Mouse (Mus musculus) heart, adult 18-20 months (tissue): ENCODE results near the gene Zfp593. TPM values are rescaled to one million over a fixed set of nuclear protein-coding genes. Genes with fewer than 3 reads are reported as not detected.
"Not testable (repeated sequence)": the region's sequence is repeated elsewhere in the genome, so short reads cannot be mapped to it uniquely, and the experiment has no call there.

Source experiments
- DNase-seq, 2 experiments: peaks; one replicate each; pipeline ENCODE4 v3.0.0; 2021 to 2022; ENCODE audit warnings: mixed read lengths in 1 of 2
- long read RNA-seq, 2 experiments: library from polyadenylated mRNA; stranded (forward); transcript quantifications; one replicate each; pipeline ENCODE4 v2.0.0; 2021
- total RNA-seq, 2 experiments: library from RNA; stranded (reverse); gene quantifications; 2 replicates each; pipeline ENCODE4 v1.2.3; 2021

Gene Zfp593
- 1 to 10 TPM; 3.3 to 3.6 TPM for total RNA-seq
- long read RNA-seq, experiment 1, transcript Zfp593-201 (3 exons, 1,994 nt), result major isoform, 6 of 7 reads
- long read RNA-seq, experiment 1, partial matches to known transcripts, result 0 of 7 reads
- long read RNA-seq, experiment 1, other reads (novel, unspliced or antisense), result 1 of 7 reads
- long read RNA-seq, experiment 2, partial matches to known transcripts, result 0 of 3 reads
- long read RNA-seq, experiment 2, other reads (novel, unspliced or antisense), result 0 of 3 reads

DNA sequence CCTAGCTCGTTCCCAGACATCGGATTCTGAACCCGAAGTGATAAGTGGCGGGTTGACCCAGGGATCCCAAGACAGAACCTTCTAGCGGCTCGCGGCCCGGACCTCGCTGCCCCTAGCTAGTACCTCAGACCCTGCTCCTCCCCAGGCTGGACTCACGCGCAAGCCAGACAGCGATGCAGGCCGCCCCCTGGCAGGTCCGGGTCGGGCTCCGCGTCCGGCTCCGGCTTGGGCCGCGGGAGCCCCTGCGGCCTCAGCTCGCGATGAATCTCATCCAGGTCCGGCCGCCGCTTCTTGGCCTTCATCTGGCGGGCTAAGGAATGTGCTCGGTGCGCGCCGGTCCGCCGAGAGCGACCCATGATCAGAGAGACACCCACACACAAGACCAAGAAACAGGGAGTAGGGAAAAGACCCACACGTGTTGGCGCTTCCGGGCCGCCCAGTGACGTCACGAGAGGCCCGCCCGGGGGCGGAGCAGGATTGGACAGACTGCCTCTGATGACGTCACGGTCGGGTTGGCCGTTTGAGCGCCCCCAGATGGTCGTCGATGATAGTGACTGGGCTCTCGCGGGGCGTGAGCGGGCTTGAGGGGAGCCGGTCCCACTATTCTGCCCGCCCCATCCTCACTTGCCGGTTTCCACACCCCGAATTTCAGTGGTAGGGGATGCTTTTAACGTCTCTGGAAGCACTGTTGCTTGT lies at the start of gene Zfp593:
Gene Zfp593, minus strand, starts transcription at position 445 of the 696 bp plus-strand sequence.
- DNase-seq, result peak; percentile 94 to 98

- peak; percentile 59 to 84 for DNase-seq
These were observed 48.3 kb upstream of the Zfp593 start for GRCm38 (mm10) chr4:134293692-134294163.

DNA sequence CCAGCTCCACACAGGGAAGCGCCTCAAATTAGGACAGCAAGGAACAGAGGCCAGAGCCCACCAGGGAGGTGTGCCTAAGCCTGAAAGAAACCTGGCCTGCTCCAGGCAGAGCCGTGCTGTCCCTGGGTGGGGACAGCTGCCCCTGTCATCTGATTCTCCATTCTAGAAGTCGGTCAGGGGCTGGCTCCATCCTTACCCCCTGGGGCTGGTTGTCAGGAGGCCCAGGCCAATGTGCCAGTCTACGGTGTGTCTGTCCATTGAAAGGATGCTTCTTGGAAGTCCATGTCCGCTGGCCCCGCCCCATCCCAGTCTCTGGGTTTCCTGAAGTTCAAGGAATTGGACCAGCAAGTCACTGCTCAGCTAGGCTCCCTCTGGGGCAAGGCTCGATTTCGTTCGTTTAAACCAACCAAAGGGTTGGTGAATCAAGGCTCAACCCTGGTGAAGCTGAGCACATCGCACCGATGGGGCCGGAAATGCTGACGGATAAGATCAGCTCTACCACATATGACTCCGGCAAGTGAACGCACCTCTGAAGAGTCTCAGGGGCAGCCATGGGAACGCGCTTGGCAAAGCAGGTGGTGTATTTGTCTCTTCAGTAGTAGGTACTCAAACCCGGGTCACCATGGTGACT lies 47.8 kb upstream of the Zfp593 start:
- DNase-seq, result no peak

GRCm38 (mm10) chr4:134292067-134292466 lies 46.7 kb upstream of the Zfp593 start:
- DNase-seq, result peak; percentile 65 to 89

GRCm38 (mm10) chr4:134288397-134289256 lies 43.2 kb upstream of the Zfp593 start:
- DNase-seq, result peak in 1 of 2 experiments; percentile 28

GRCm38 (mm10) chr4:134287575-134288025 lies 42.2 kb upstream of the Zfp593 start, which contains the start of gene Pdik1l:
Pdik1l (minus strand) TSS chr4:134287895.
- peak; percentile 76 to 80 for DNase-seq

DNA sequence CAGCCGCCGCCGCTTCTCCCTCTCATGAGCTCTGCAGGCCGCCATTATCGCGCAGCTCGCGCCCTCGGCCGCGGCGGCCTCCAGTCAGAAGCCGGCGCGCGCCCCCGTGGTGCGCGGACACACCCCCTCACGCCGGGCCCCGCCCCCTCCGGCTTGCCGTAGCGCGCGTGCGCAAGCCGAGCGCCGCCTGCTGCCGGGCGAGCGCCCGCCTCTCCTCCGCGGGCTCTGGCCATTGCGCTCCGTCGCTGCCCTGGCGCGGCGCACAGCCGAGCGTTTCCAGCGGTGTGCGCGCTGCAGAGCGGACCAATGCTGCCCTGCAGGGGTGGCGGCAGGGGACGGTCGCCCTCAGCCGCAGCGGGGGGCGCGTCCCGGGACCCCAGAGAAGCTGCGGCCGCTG lies 41.8 kb upstream of the Zfp593 start:
- peak; percentile 96 to 98 for DNase-seq

DNA sequence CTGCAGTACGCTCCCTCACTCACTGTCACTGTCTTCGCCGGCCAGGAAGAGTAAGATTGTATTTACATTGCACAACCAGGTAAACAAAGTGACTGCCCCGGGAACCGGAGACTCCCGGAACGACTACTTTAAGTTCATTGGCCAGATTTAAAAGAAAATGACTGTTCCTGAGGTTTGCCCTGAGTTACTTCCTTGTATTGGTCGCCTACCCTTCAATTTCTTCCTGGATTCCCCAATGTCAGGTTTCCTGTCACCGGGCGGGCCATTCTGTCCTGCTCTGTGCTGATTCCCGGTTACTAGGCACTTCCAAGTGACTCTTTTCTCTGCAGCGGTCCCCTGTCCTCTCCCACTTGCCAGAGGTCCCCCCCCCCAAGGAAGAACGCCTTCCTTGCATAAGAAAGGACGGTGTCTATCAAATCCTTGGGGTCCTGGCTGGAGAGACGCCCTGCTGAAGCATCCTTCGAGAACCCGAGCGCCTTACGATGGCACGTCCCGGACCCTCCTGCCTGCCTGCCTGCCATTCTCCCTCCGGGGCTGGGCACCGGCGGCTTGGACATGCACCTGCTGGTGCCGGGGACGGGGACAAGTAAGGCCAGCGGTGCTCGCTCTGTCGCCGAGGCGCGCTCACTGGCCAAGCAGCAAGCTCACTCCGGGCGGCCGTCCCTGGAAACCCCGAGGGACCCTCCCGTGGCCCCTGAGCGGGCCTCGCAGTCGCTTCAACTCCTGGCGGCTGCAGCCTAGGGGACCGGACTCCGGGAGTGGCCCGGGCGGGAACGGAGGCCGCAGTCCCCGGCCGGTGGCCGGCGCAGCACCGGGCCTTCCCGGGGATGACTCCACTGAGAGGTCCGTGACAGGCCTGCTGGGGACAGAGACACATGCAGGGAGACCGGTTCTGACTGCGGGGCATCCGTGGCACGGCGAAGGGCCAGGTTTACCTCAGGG lies 41.1 kb upstream of the Zfp593 start:
- DNase-seq, result no peak

GRCm38 (mm10) chr4:134284942-134285341 lies 39.5 kb upstream of the Zfp593 start:
- no peak for DNase-seq

- peak in 1 of 2 experiments; percentile 36 for DNase-seq
These were observed 28.3 kb upstream of the Zfp593 start for GRCm38 (mm10) chr4:134273417-134274345.

GRCm38 (mm10) chr4:134272731-134273416 lies 27.5 kb upstream of the Zfp593 start:
- no peak for DNase-seq

GRCm38 (mm10) chr4:134271979-134272378 lies 26.6 kb upstream of the Zfp593 start:
- no peak for DNase-seq

GRCm38 (mm10) chr4:134269622-134270021 lies 24.2 kb upstream of the Zfp593 start:
- not testable (repeated sequence) for DNase-seq

DNA sequence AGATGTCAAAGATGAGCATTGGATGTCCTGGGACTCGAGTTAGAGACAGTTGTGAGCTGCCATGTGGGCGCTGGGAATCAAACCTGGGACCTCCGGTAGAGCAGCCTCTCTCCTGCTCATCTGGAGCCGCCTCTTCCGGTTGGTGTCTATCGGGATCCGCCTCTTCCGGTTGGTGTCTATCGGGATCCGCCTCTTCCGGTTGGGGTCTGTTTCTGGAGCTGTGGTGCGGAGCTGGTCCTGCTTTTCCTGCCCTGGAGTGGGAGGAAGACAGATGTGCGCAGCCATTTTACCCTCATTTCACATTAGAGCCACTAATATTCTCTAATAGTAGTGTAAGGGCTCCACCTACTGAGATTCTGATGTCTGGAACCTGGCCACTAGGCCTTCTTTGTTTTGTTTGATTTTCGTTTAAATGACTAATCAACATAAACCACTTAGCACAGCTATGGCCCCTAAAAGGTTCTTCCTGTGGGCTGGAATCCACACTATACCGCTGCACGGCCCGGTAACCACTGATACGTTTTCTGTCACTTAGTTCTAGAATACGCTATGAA lies 22.8 kb upstream of the Zfp593 start:
- DNase-seq, result no peak

DNA sequence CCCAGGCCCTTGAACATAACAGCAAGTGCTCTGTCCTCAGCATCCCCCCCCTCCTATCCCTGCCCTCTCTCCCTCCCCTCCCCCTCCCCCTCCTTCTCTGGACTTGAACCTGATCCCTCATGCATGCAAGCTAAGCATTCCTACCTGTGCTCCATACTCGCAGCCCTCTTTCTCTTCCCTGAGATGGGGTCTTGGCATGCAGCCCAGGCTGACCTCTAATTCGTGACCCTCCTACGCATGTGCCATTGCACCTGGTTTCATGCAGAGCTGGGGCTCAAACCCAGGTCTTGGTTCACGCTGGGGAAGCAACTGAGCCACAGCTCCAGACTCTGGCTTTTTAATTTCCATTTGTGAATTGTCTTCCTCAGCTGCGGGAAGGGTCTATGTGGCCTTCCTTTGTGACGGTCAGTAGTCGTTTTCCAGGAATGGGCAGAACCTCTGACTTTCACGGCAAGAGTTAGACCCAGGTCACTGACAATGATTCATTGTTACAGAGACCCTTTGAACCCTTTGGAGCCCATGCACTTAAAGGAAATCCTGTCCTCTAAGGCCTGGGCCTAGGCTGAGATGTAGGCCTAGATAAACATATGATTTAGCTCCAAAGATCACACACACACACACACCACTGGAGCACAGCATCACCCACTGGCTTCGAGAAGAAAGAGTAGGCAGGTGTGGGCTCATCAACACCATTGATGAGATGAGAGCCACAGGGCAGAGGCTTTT lies 20.6 kb upstream of the Zfp593 start:
- DNase-seq, result no peak

- DNase-seq, result peak; percentile 51 to 82
These were observed 17.8 kb upstream of the Zfp593 start for GRCm38 (mm10) chr4:134263191-134263590.

- DNase-seq, result no peak
These were observed 13.0 kb upstream of the Zfp593 start for GRCm38 (mm10) chr4:134258354-134258753.
